Comparison of ENCODE assay signal across 15 mouse cellular contexts in the genomic region with DNA sequence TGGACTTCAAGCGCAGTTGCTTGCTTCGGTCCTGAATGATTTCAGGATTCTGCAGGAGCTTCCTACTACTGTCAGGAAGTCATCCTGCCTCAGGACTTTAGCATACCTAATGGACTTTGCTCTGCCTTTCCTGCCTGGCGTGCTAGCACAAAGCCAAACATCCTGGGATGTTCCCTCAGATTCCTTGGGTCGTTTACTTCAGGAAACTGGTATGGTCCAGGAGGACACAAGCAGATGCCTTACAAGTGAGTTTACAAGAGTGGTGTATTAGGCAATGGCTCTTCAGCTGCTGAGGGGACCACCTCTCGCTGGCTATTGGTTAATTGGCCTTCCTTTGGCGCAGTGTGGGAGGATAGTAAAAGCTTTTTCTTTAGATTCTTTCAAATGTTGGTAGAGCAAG. TPM values are rescaled to one million over a fixed set of nuclear protein-coding genes. Genes with fewer than 3 reads are reported as not detected.
DNase-seq lines count a peak whose midpoint lies in the region; ATAC-seq and TF ChIP-seq lines count a peak whose summit lies in the region.
"Had no signal": no experiment of that assay in that cellular context is flagged by ENCODE, and none has a peak within 500 bp of the region (broad histone marks: within the 10 kb centered on the region; RNA-seq: fewer than 3 reads in every experiment).

No protein-coding gene starts in this region.

- no peak for DNase-seq in heart, adult 18-20 months
- no peak for DNase-seq in liver, postnatal 0 days
- DNase-seq in lung, postnatal 0 days (ENCODE audit: low spot score), result peak; percentile 59
- DNase-seq in spleen, adult 12 weeks (ENCODE audit: low spot score), result no peak
- DNase-seq: left cerebral cortex, postnatal 4 days; spleen, adult 18-20 months; thymus, postnatal 36 days had no signal

- TF ChIP-seq CTCF in liver, postnatal 0 days (IDR thresholded peaks at IDR 0.05; ENCODE audit: low read depth), result no peak
- TF ChIP-seq CTCF in lung, postnatal 0 days (IDR thresholded peaks at IDR 0.05), result no peak

- ATAC-seq in heart, embryonic 15.5 days (replicated peaks; ENCODE audit: insufficient number of reproducible peaks, insufficient read depth, low FRiP score, low read depth), result no peak
- ATAC-seq in liver, postnatal 0 days, result no peak
- no peak for ATAC-seq in liver, embryonic 12.5 days
- ATAC-seq in intestine, embryonic 16.5 days, result peak; percentile 75
- peak; percentile 57 for ATAC-seq in lung, postnatal 0 days
- ATAC-seq in neural tube, embryonic 15.5 days (ENCODE audit: low FRiP score), result no peak
- ATAC-seq: activated CD4-positive, CD25-positive, alpha-beta regulatory T cell, adult 4 months; forebrain, embryonic 15.5 days had no signal

- no peak overlapping the region for H3K9ac ChIP-seq in heart, embryonic 15.5 days
- H3K9ac ChIP-seq in liver, postnatal 0 days (replicated peaks), result no peak overlapping the region
- no peak overlapping the region for H3K9ac ChIP-seq in liver, embryonic 12.5 days
- no peak overlapping the region for H3K9ac ChIP-seq in intestine, embryonic 16.5 days (ENCODE audit: low read depth, low read length)
- H3K9ac ChIP-seq in lung, postnatal 0 days (replicated peaks; ENCODE audit: low read depth), result no peak overlapping the region
- no peak overlapping the region for H3K9ac ChIP-seq in neural tube, embryonic 15.5 days (replicated peaks)
- H3K9ac ChIP-seq: forebrain, embryonic 15.5 days; neural tube, embryonic 12.5 days had no signal

- H3K27me3 ChIP-seq in heart, embryonic 15.5 days, result no peaks in the 10 kb centered on the region
- no peaks in the 10 kb centered on the region for H3K27me3 ChIP-seq in liver, postnatal 0 days (ENCODE audit: insufficient read depth, low read length)
- no peaks in the 10 kb centered on the region for H3K27me3 ChIP-seq in liver, embryonic 12.5 days (replicated peaks)
- no peaks in the 10 kb centered on the region for H3K27me3 ChIP-seq in intestine, embryonic 16.5 days (replicated peaks; ENCODE audit: control insufficient read depth, insufficient read depth, low read length)
- no peaks in the 10 kb centered on the region for H3K27me3 ChIP-seq in lung, postnatal 0 days (replicated peaks; ENCODE audit: insufficient read depth, low read length)
- H3K27me3 ChIP-seq in neural tube, embryonic 15.5 days (replicated peaks), result no peaks in the 10 kb centered on the region
- H3K27me3 ChIP-seq: forebrain, embryonic 15.5 days; neural tube, embryonic 12.5 days had no signal

- TF ChIP-seq EP300 in liver, postnatal 0 days (IDR thresholded peaks at IDR 0.05; ENCODE audit: low read depth), result no peak
- peak; percentile 46; the same call in 1 of the 2 replicates for TF ChIP-seq EP300 in lung, postnatal 0 days (IDR thresholded peaks at IDR 0.05)

- H3K36me3 ChIP-seq in heart, embryonic 15.5 days, result no peaks in the 10 kb centered on the region
- H3K36me3 ChIP-seq in liver, postnatal 0 days (replicated peaks; ENCODE audit: insufficient read depth, low read length), result no peaks in the 10 kb centered on the region
- H3K36me3 ChIP-seq in liver, embryonic 12.5 days, result peaks cover 12% of the 10 kb centered on the region
- H3K36me3 ChIP-seq in intestine, embryonic 16.5 days (ENCODE audit: control insufficient read depth, insufficient read depth, low read length), result no peaks in the 10 kb centered on the region
- no peaks in the 10 kb centered on the region for H3K36me3 ChIP-seq in lung, postnatal 0 days (ENCODE audit: insufficient read depth, low read length)
- H3K36me3 ChIP-seq in neural tube, embryonic 15.5 days, result no peaks in the 10 kb centered on the region
- H3K36me3 ChIP-seq: forebrain, embryonic 15.5 days; neural tube, embryonic 12.5 days had no signal

- H3K4me3 ChIP-seq in heart, embryonic 15.5 days, result no peak overlapping the region
- H3K4me3 ChIP-seq in liver, postnatal 0 days (ENCODE audit: low read depth, low read length), result no peak overlapping the region
- no peak overlapping the region for H3K4me3 ChIP-seq in liver, embryonic 12.5 days
- no peak overlapping the region for H3K4me3 ChIP-seq in intestine, embryonic 16.5 days (ENCODE audit: low read length)
- H3K4me3 ChIP-seq in lung, postnatal 0 days (ENCODE audit: low read depth, low read length), result no peak overlapping the region
- no peak overlapping the region for H3K4me3 ChIP-seq in neural tube, embryonic 15.5 days (replicated peaks)
- H3K4me3 ChIP-seq: forebrain, embryonic 15.5 days; hindbrain, embryonic 10.5 days; neural tube, embryonic 12.5 days had no signal

- no peaks in the 10 kb centered on the region for H3K9me3 ChIP-seq in heart, embryonic 15.5 days (replicated peaks)
- no peaks in the 10 kb centered on the region for H3K9me3 ChIP-seq in liver, postnatal 0 days (ENCODE audit: low read length)
- H3K9me3 ChIP-seq in liver, embryonic 12.5 days (replicated peaks), result no peaks in the 10 kb centered on the region
- H3K9me3 ChIP-seq in intestine, embryonic 16.5 days (ENCODE audit: control insufficient read depth, low read length), result no peaks in the 10 kb centered on the region
- H3K9me3 ChIP-seq in lung, postnatal 0 days (ENCODE audit: low read length), result no peaks in the 10 kb centered on the region
- no peaks in the 10 kb centered on the region for H3K9me3 ChIP-seq in neural tube, embryonic 15.5 days (replicated peaks)
- H3K9me3 ChIP-seq: forebrain, embryonic 15.5 days; hindbrain, embryonic 10.5 days; neural tube, embryonic 12.5 days had no signal

- 65% methylated on average over 6 of the region's 6 CpGs for WGBS in heart, embryonic 15.5 days
- WGBS in liver, postnatal 0 days (ENCODE audit: insufficient replicate concordance), result 70% methylated on average over 6 of the region's 6 CpGs
- WGBS in liver, embryonic 12.5 days (ENCODE audit: insufficient replicate concordance), result 67% methylated on average over 6 of the region's 6 CpGs
- WGBS in intestine, embryonic 16.5 days, result 44% methylated on average over 6 of the region's 6 CpGs
- 54% methylated on average over 6 of the region's 6 CpGs for WGBS in lung, postnatal 0 days
- 51% methylated on average over 6 of the region's 6 CpGs for WGBS in neural tube, embryonic 15.5 days

- peaks cover 71% of the 10 kb centered on the region for H3K4me1 ChIP-seq in heart, embryonic 15.5 days (replicated peaks)
- H3K4me1 ChIP-seq in liver, postnatal 0 days (ENCODE audit: insufficient read depth), result peaks cover 24% of the 10 kb centered on the region
- H3K4me1 ChIP-seq in liver, embryonic 12.5 days, result peaks cover 60% of the 10 kb centered on the region
- H3K4me1 ChIP-seq in intestine, embryonic 16.5 days (ENCODE audit: control insufficient read depth, insufficient read depth, low read length), result peaks cover 26% of the 10 kb centered on the region
- H3K4me1 ChIP-seq in lung, postnatal 0 days (ENCODE audit: insufficient read depth, low read depth, low read length), result peaks cover 33% of the 10 kb centered on the region; the same call in 1 of the 2 replicates
- H3K4me1 ChIP-seq in neural tube, embryonic 15.5 days, result peaks cover 47% of the 10 kb centered on the region

- H3K27ac ChIP-seq in heart, embryonic 15.5 days, result peak overlapping the region; percentile 81
- 0 out of 2 replicates have a peak overlapping the region, but pooled peaks have one; percentile 19 for H3K27ac ChIP-seq in liver, postnatal 0 days (ENCODE audit: low read depth)
- no peak overlapping the region for H3K27ac ChIP-seq in liver, embryonic 12.5 days
- peak overlapping the region; percentile 38; the same call in 1 of the 2 replicates for H3K27ac ChIP-seq in intestine, embryonic 16.5 days (ENCODE audit: low read length)
- H3K27ac ChIP-seq in lung, postnatal 0 days (ENCODE audit: low read length), result peak overlapping the region; percentile 64; the same call in 1 of the 2 replicates
- H3K27ac ChIP-seq in neural tube, embryonic 15.5 days (replicated peaks), result no peak overlapping the region
- H3K27ac ChIP-seq: forebrain, embryonic 15.5 days; hindbrain, embryonic 10.5 days; neural tube, embryonic 12.5 days had no signal

- H3K4me2 ChIP-seq in heart, embryonic 15.5 days, result no peak overlapping the region
- H3K4me2 ChIP-seq in liver, postnatal 0 days (ENCODE audit: low read depth, low read length), result no peak overlapping the region
- H3K4me2 ChIP-seq in liver, embryonic 12.5 days, result no peak overlapping the region
- no peak overlapping the region for H3K4me2 ChIP-seq in intestine, embryonic 16.5 days (ENCODE audit: low read depth, low read length)
- H3K4me2 ChIP-seq in lung, postnatal 0 days (replicated peaks; ENCODE audit: low read depth, low read length), result 0 out of 2 replicates have a peak overlapping the region, but pooled peaks have one; percentile 20
- no peak overlapping the region for H3K4me2 ChIP-seq in neural tube, embryonic 15.5 days
- H3K4me2 ChIP-seq: forebrain, embryonic 15.5 days; neural tube, embryonic 12.5 days had no signal

RNA-seq across cellular contexts. Expression of a gene that starts 23.3 kb away (rescaled TPM):
- 20.9 and 21.4 TPM in 2 replicates for polyA plus RNA-seq in heart, embryonic 15.5 days (2015; fragmentation: Nextera tagmentation; extraction: Ambion mirVana)
- 10 to 100 TPM; 61.3 to 70.5 TPM for total RNA-seq in heart, adult 18-20 months (2021)
- polyA plus RNA-seq in liver, postnatal 0 days (2015; fragmentation: Nextera tagmentation; extraction: Ambion mirVana), result 3.6 and 4.5 TPM in 2 replicates
- 10.7 and 11.2 TPM in 2 replicates for polyA plus RNA-seq in liver, embryonic 12.5 days (2016; fragmentation: Nextera tagmentation; extraction: Ambion mirVana)
- 7.6 and 7.7 TPM in 2 replicates for polyA plus RNA-seq in intestine, embryonic 16.5 days (2015; fragmentation: Nextera tagmentation; extraction: Ambion mirVana)
- 11.0 and 12.1 TPM in 2 replicates for polyA plus RNA-seq in lung, postnatal 0 days (2015; fragmentation: Nextera tagmentation; extraction: Ambion mirVana)
- 21.4 and 24.1 TPM in 2 replicates for polyA plus RNA-seq in neural tube, embryonic 15.5 days (2015; fragmentation: Nextera tagmentation; extraction: Ambion mirVana)

Comparison
In these comparisons a context has a peak if more than half of its experiments do, and no peak if none do; other contexts are left out.
1. H3K27ac ChIP-seq: peak in heart, embryonic 15.5 days (single experiment), liver, postnatal 0 days (single experiment), intestine, embryonic 16.5 days (single experiment) and lung, postnatal 0 days (single experiment); none in liver, embryonic 12.5 days (single experiment) and neural tube, embryonic 15.5 days (single experiment).
2. ATAC-seq: peak in intestine, embryonic 16.5 days (single experiment) and lung, postnatal 0 days (single experiment); none in heart, embryonic 15.5 days (single experiment), liver, postnatal 0 days (single experiment), liver, embryonic 12.5 days (single experiment) and neural tube, embryonic 15.5 days (single experiment).